Mouse (Mus musculus): ENCODE results near the gene Gatb. TPM values are rescaled to one million over a fixed set of nuclear protein-coding genes. Genes with fewer than 3 reads are reported as not detected.

Gatb gene
- polyA plus RNA-seq (2014; fragmentation: Illumina TruSeq; extraction: RNeasy Lipid Tissue Mini Kit (QIAGEN cat#74804); ENCODE audit: low read depth, low replicate concordance), result 33.3 TPM

DNA sequence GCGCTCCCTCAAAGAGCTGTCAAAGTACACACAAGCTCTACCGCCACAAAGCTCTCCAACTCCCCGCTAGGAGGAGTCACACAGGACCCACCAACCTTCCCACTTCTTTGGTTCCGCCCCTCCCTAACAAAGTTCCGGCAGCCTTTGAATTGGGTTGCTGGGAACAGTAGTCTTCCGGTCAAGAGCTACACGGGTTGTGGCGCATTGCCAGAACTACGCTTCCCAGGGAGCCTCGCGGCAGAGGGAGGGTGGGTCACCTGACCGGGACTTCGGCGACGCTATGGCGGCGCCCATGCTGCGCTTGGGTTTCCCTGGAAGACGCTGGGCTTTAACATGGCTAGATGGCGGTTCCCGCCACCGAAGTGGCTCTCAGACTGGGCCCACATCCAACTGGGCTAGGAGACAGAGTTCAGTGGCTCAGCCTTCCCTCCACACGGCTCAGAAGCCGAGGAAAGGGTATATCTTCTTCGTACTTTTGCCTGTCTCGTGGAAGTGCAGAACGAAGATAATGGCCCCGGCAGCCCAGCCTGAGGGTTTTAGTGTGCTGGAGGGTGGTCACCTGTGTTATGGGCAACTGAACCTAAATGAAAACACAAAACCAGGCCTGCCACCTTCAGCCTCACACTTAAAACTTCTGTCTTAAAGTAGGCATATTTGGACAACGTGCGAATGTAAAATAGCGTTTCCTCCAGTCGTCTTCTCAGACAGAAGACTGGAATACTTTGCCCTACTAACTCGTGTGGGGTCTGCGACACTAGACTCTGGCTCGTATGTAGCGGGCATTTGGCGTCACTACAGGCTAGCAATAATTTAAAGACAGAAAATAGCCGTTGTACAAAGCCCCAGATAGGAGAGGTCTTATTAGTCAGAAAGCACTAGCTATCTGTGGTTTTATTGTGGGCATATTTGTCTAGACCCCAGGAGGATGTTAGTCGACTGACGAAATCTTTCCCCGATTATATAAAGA, at the start of gene Gatb:
Gene Gatb, plus strand, starts transcription at position 256 of the 967 bp plus-strand sequence.

Other genes starting within 250 kb of the Gatb start
- 4.9 TPM for gene Fam160a1, start 243.2 kb downstream of the Gatb start, polyA plus RNA-seq (2014; fragmentation: Illumina TruSeq; extraction: RNeasy Lipid Tissue Mini Kit (QIAGEN cat#74804); ENCODE audit: low read depth, low replicate concordance)